Mouse (Mus musculus): Measurements from ENCODE around the gene Gm7879. TPM values are rescaled to one million over a fixed set of nuclear protein-coding genes. Genes with fewer than 3 reads are reported as not detected.

The Gm7879 gene
- polyA plus RNA-seq, 1 experiment from 2014 or later = 1.0 TPM

GRCm38 (mm10) chr5:43909213-43909612 lies 3.7 kb upstream of the Gm7879 start:
- no peak for DNase-seq (ENCODE audit: low spot score)
- H3K27ac ChIP-seq (replicated peaks) = no peak overlapping the region
- no peaks in the 10 kb centered on the region for H3K27me3 ChIP-seq (ENCODE audit: low read depth, poor library complexity, severe bottlenecking)
- H3K36me3 ChIP-seq = no peaks in the 10 kb centered on the region
- no peaks in the 10 kb centered on the region for H3K4me1 ChIP-seq
- H3K9me3 ChIP-seq (replicated peaks) = no peaks in the 10 kb centered on the region
- 68% methylated on average over 9 of the region's 9 CpGs for WGBS
- H3K4me3 ChIP-seq = no peak overlapping the region

GRCm38 (mm10) chr5:43910006-43910405 lies 2.9 kb upstream of the Gm7879 start:
- Histone ChIP-seq H3K9me3 (replicated peaks) (no peaks in the 10 kb centered on the region), H3K4me3 (no peak overlapping the region), H3K27ac (replicated peaks) (no peak overlapping the region), H3K36me3 (no peaks in the 10 kb centered on the region), H3K4me1 (no peaks in the 10 kb centered on the region), H3K27me3 (ENCODE audit: low read depth, poor library complexity, severe bottlenecking) (no peaks in the 10 kb centered on the region)
- no peak for DNase-seq (ENCODE audit: low spot score)
- WGBS = 95% methylated on average over 6 of the region's 6 CpGs

DNA sequence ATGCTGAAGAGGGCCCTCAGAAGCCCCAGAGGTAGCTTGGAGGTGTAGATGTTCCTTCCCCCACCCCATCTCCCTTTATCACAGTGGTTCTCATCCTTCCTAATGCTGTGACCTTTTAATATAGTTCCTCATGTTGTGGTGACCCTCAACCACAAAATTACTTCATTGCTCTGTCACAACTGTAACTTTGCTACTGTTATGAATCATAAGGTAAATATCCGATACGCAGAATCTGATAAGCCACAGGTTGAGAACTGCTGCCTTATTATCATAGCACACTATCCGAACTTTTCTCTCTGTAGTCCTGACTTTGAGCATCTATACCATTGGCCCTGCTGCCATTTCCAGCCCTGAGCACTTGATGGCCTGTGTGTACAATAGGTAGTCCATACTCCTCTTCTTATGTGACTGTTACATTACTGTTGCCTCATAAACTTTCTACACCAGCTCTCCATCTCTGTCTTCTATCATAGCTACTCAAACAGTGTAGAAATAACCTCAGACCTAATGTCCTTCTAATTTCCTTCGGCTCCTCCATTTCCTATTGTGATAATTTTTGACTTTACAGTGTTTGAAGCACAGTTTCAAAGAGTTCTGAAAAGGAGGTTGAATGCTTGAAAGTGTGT lies 2.4 kb downstream of the Gm7879 start:
- Histone ChIP-seq H3K4me3 (no peak overlapping the region), H3K27me3 (ENCODE audit: low read depth, poor library complexity, severe bottlenecking) (no peaks in the 10 kb centered on the region), H3K36me3 (no peaks in the 10 kb centered on the region), H3K9me3 (replicated peaks) (no peaks in the 10 kb centered on the region), H3K27ac (replicated peaks) (no peak overlapping the region), H3K4me1 (peaks cover 4% of the 10 kb centered on the region; the same call in 1 of the 2 replicates)
- DNase-seq (ENCODE audit: low spot score) = no peak
- 93% methylated on average over 4 of the region's 4 CpGs for WGBS

DNA sequence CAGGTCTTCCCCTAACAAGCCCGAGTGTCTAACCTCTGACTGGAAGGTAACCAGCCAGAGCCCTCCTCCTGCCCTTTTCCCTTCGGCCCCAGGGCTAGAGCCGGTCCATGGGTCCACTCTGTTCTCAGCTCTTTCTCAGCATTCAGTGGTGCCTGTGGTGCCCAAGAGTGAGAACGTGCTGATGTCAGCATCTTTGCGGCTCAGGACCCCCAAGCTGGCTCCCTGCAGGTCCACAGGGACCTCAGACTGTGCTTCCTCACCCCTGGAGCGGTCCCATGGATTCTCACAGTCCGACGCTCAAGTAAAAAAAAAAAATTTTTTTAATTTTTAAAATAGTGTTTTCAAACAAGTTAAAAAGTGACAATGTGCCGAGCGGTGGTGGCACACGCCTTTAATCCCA lies 8.9 kb downstream of the Gm7879 start:
- H3K27me3 ChIP-seq (ENCODE audit: low read depth, poor library complexity, severe bottlenecking) = no peaks in the 10 kb centered on the region
- 94% methylated on average over 11 of the region's 11 CpGs for WGBS
- DNase-seq (ENCODE audit: low spot score) = no peak
- H3K36me3 ChIP-seq = no peaks in the 10 kb centered on the region
- H3K4me1 ChIP-seq = peaks cover 3% of the 10 kb centered on the region; the same call in 1 of the 2 replicates
- no peak overlapping the region for H3K4me3 ChIP-seq
- H3K9me3 ChIP-seq (replicated peaks) = no peaks in the 10 kb centered on the region
- no peak overlapping the region for H3K27ac ChIP-seq (replicated peaks)

DNA sequence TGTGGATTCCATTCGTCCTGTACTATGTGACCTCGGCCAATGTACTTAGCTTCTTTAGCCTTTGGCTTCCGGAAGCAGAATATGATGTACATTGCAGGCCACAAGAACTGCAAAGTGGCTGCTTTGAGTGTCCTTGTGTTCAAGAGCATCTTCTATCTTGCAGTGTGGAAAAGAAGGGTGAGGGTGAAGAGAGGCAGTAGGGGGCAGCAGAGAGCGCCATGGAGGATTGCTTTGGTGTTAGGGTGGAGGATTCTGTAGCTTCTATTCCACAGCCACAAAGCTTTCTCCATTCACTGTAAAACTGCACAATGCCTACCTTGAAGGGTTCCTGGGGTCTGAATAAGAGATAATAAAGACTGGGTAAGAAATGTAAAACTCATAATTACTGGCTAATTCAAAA lies 11.0 kb downstream of the Gm7879 start:
- Histone ChIP-seq H3K9me3 (replicated peaks) (no peaks in the 10 kb centered on the region), H3K27me3 (ENCODE audit: low read depth, poor library complexity, severe bottlenecking) (no peaks in the 10 kb centered on the region), H3K36me3 (no peaks in the 10 kb centered on the region), H3K27ac (replicated peaks) (no peak overlapping the region), H3K4me3 (no peak overlapping the region), H3K4me1 (no peaks in the 10 kb centered on the region)
- DNase-seq (ENCODE audit: low spot score) = peak; percentile 55
- 31% methylated on average over 4 of the region's 4 CpGs for WGBS

DNA sequence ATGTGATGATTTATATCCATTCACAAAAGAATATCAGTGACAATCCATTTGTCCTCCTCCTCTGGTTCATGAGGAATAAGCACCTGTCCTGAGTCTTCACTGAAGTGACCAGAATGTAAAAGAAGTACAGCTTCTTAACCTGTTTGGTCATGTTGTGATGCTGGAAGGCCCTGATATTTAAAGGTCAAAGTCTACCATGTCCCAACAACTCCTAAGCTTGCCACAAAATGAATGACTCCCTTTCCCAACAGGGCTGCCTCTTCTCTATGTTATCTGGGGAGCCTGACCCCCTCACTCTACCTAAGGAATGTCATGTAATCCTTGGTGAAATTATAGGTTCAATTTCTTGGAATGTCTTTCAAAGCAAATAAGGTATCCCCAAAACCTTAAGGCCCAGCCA lies 14.8 kb downstream of the Gm7879 start:
- no peaks in the 10 kb centered on the region for H3K4me1 ChIP-seq
- no peak overlapping the region for H3K4me3 ChIP-seq
- H3K36me3 ChIP-seq = no peaks in the 10 kb centered on the region
- no peaks in the 10 kb centered on the region for H3K9me3 ChIP-seq (replicated peaks)
- no peak overlapping the region for H3K27ac ChIP-seq (replicated peaks)
- H3K27me3 ChIP-seq (ENCODE audit: low read depth, poor library complexity, severe bottlenecking) = no peaks in the 10 kb centered on the region
- no peak for DNase-seq (ENCODE audit: low spot score)

DNA sequence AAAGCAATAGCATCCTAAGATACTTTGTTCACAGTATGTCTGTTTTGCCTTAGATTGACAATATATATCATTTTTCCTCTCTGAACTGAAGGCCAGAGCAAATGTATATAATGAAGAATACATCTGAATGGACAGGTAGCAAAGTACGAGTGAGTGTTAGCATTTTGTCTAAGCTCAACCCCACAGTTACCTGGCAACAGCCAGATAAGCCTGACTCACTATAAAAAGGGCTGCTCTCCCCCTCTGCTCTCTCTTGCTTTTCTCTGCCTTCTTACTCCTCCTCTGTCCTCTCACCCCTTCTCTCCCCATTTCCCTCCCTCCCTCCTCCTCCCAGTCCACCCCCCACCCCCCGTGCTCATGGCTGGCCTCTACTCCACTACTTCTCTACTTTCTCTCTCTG lies 20.3 kb downstream of the Gm7879 start:
- H3K4me1 ChIP-seq = no peaks in the 10 kb centered on the region
- H3K4me3 ChIP-seq = no peak overlapping the region
- DNase-seq (ENCODE audit: low spot score) = no peak
- no peaks in the 10 kb centered on the region for H3K36me3 ChIP-seq
- H3K27ac ChIP-seq (replicated peaks) = no peak overlapping the region
- WGBS = 49% methylated on average over 2 of the region's 2 CpGs
- no peaks in the 10 kb centered on the region for H3K9me3 ChIP-seq (replicated peaks)
- no peaks in the 10 kb centered on the region for H3K27me3 ChIP-seq (ENCODE audit: low read depth, poor library complexity, severe bottlenecking)

DNA sequence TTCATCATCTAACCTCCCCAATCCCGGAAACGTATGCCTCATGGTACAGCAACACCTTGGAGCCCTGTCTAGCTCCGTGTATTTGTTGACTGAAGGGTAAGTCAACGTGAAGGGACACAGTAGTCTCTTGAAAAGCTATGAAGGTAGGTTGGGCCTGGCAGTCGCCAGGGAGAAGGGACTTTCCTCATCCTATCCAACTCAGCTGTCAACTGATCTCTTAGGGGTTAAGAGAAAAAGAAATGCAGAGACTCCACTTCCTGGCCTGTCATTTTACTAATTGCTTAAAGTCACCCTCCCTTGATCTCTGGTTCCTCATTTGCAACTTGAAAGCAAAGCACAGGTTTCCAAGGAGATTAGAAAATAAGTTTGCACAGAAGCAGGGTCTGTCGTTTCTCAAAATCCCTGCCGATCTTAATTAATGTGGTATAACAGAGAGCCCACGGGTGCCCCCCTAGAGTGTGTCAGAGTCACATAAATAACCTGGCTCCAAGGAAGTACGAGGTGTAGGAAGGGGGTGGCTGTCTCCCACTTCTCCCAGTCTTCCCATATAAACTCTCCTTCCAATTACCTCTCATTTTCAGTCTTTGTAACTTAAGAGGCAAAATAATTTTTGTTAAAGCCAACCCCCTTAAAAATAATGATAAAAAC lies 34.5 kb downstream of the Gm7879 start:
- H3K4me1 ChIP-seq = peaks cover 20% of the 10 kb centered on the region
- H3K4me3 ChIP-seq = peak overlapping the region; percentile 54
- DNase-seq (ENCODE audit: low spot score) = no peak
- 43% methylated on average over 9 of the region's 9 CpGs for WGBS
- peak overlapping the region; percentile 68 for H3K27ac ChIP-seq (replicated peaks)
- no peaks in the 10 kb centered on the region for H3K9me3 ChIP-seq (replicated peaks)
- no peaks in the 10 kb centered on the region for H3K36me3 ChIP-seq
- H3K27me3 ChIP-seq (ENCODE audit: low read depth, poor library complexity, severe bottlenecking) = peaks cover 14% of the 10 kb centered on the region; the same call in 1 of the 2 replicates

DNA sequence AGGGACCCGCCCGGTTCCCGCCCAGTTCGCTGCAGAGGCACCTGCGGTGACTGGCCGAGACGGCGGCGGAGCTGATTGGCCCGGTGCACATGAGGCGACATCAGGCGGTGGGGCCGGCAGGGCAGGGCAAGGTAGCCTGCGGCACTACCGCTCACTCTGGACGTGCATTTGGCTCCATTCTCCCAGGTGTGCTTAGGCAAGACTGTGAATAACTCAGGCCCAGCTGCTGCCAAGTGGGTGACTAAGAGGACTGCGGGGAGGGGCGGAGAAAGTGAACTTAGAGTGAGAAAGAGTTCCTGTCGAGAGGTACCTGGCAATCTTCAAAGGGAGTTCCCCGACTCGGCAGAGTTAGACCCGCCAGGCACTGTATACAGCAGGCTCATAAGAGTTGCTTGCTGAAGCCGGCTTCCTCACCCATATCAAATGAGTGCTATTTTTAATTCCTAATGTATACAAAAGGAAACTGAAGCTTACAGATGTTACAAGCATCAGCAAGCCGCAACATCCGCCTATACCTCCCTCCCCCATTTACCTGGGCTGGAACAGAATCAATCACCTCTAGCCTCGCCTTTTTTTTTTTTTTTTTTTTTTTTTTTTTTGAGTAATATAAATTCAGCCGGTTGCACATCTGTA lies 35.3 kb downstream of the Gm7879 start:
- peak overlapping the region; percentile 54 for H3K4me3 ChIP-seq

DNA sequence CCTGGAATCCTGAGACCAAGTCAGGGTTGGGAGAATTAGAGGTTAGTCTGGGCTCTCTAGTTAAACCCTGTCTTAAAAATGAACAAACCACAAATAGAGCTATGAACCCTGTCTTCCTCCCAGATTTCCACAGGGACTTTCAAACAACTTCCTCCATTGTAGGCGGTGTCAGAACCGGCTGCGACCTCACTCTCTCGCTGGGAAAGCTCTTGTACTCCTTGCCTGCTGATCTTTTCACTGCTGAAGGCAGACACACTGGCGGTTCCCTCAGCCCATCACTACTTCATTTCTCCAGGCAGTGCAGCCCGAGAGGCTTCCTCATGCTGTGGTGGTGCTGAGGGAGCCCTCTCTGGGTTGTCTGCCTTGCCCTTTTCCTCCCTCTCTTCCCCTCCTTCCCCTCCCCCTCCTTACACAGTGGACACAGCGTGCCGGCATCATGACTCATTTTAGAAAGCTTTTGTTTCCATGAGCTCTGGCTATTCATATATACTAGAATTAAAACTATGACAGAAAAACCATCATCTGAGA lies 35.9 kb downstream of the Gm7879 start:
- peak overlapping the region; percentile 54 for H3K4me3 ChIP-seq
- WGBS = 6% methylated on average over 8 of the region's 8 CpGs
- peak overlapping the region; percentile 46; the same call in 1 of the 2 replicates for H3K27ac ChIP-seq (replicated peaks)

More for the DNA sequence above, 35.3 kb downstream of the Gm7879 start:
- Histone ChIP-seq H3K27me3 (ENCODE audit: low read depth, poor library complexity, severe bottlenecking) (peaks cover 14% of the 10 kb centered on the region; the same call in 1 of the 2 replicates), H3K9me3 (replicated peaks) (no peaks in the 10 kb centered on the region), H3K36me3 (no peaks in the 10 kb centered on the region), H3K4me1 (peaks cover 20% of the 10 kb centered on the region), H3K27ac (replicated peaks) (peak overlapping the region; percentile 68)
- DNase-seq (ENCODE audit: low spot score) = peak; percentile 61
- WGBS = 4% methylated on average over 27 of the region's 27 CpGs

GRCm38 (mm10) chr5:43953241-43953640 lies 40.3 kb downstream of the Gm7879 start:
- H3K27me3 ChIP-seq (ENCODE audit: low read depth, poor library complexity, severe bottlenecking) = no peaks in the 10 kb centered on the region
- no peak overlapping the region for H3K27ac ChIP-seq (replicated peaks)
- WGBS = 90% methylated on average over 1 of the region's 1 CpGs
- H3K4me1 ChIP-seq = peaks cover 9% of the 10 kb centered on the region
- no peaks in the 10 kb centered on the region for H3K36me3 ChIP-seq
- H3K4me3 ChIP-seq = no peak overlapping the region
- no peaks in the 10 kb centered on the region for H3K9me3 ChIP-seq (replicated peaks)
- DNase-seq (ENCODE audit: low spot score) = no peak

More for the DNA sequence above, 35.9 kb downstream of the Gm7879 start:
- no peaks in the 10 kb centered on the region for H3K9me3 ChIP-seq (replicated peaks)
- peaks cover 14% of the 10 kb centered on the region; the same call in 1 of the 2 replicates for H3K27me3 ChIP-seq (ENCODE audit: low read depth, poor library complexity, severe bottlenecking)
- peaks cover 20% of the 10 kb centered on the region for H3K4me1 ChIP-seq
- H3K36me3 ChIP-seq = no peaks in the 10 kb centered on the region
- peak; percentile 25 for DNase-seq (ENCODE audit: low spot score)

DNA sequence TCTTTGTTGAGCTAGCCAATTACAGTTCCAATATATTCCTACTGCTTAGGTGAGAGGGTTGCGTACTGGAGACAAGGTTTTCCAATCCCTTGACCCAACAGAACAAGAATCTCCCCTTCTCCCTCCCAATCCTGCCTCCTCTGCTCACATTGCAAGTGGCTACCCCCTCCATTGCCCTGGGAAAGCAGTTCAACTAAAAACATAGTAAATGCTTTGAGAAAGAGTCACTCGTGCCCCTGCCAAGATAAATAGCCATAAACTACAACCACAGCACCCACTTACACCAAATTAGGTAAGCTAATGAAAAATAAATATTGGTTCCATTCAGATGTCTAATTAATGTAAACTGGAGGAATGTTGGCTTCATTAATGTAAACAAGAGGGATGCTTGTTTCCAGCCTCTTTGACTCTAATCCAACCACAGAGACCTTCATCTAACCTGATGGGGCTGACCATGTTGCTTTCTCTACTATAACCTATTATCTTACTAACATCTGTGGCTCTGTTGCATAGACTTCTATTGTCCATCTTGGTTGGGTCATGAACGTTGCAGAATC lies 47.0 kb downstream of the Gm7879 start:
- Histone ChIP-seq H3K4me3 (no peak overlapping the region), H3K27me3 (ENCODE audit: low read depth, poor library complexity, severe bottlenecking) (no peaks in the 10 kb centered on the region), H3K27ac (replicated peaks) (no peak overlapping the region), H3K9me3 (replicated peaks) (no peaks in the 10 kb centered on the region), H3K36me3 (no peaks in the 10 kb centered on the region), H3K4me1 (no peaks in the 10 kb centered on the region)
- DNase-seq (ENCODE audit: low spot score) = no peak
- WGBS = 90% methylated on average over 3 of the region's 3 CpGs
